Mouse (Mus musculus): Measurements from ENCODE around the gene Nceh1. TPM values are rescaled to one million over a fixed set of nuclear protein-coding genes. Genes with fewer than 3 reads are reported as not detected.

Gene Nceh1
- total and polyA plus RNA-seq, 3 experiments: 17.2 to 45.1 (median 25.7) TPM

DNA sequence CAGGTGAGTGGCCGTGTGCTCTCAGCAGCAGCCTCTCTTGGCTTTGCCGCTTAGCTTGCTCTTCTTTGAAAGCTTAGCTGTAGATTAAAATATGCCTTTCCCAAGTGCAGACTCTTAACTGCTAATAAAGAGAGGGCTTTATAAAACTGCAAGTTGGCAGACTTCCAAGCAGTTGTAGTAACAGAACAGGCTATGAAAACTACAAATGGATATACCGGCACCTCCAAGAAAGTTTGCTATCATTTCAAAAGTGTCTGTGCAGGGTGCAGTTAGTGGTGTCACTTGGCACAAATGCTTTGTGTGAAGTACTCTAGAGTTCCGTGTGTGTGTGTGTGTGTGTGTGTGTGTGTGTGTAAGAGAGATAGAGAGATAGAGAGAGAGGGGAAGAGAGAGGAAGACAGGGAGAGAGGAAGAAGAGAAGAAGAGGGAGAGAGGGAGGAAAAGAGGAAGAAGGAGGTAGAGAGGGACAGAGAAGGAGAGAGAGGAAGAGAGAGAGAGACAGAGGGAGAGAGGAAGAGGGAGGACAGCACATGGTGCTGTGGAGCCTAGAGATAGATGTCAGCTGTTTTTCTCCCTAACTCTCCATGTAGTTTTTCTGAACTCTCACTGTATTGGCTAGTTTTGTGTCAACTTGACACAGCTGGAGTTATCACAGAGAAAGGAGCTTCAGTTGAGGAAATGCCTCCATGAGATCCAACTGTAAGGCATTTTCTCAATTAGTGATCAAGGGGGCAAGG lies 134.7 kb downstream of the Nceh1 start:
- Histone ChIP-seq H3K36me3 (replicated peaks) (peaks cover 5% of the 10 kb centered on the region), H3K27me3 (ENCODE audit: insufficient read depth, low read length) (no peaks in the 10 kb centered on the region), H3K9me3 (replicated peaks) (no peaks in the 10 kb centered on the region), H3K4me3 (ENCODE audit: low read depth, low read length) (peak overlapping the region; percentile 75), H3K4me1 (ENCODE audit: insufficient read depth, low read depth, low read length) (peaks cover 55% of the 10 kb centered on the region)
- ATAC-seq (ENCODE audit: extremely low read depth, insufficient number of reproducible peaks, low FRiP score, poor library complexity, severe bottlenecking) (peak; percentile 22; the same call in 1 of the 2 replicates), DNase-seq (ENCODE audit: low spot score) (no peak)
- no peak for TF ChIP-seq POLR2AphosphoS5 (IDR thresholded peaks at IDR 0.05; ENCODE audit: insufficient replicate concordance, low read depth, low read length)
- no peak for TF ChIP-seq GATA2 (IDR thresholded peaks at IDR 0.05; ENCODE audit: borderline replicate concordance, low read depth, low read length)
- TF ChIP-seq GATA1 (IDR thresholded peaks at IDR 0.05; ENCODE audit: borderline replicate concordance, low read length): no peak
- no peak for TF ChIP-seq TAL1 (conservative IDR thresholded peaks at IDR 0.05; ENCODE audit: low read depth, low read length)

DNA sequence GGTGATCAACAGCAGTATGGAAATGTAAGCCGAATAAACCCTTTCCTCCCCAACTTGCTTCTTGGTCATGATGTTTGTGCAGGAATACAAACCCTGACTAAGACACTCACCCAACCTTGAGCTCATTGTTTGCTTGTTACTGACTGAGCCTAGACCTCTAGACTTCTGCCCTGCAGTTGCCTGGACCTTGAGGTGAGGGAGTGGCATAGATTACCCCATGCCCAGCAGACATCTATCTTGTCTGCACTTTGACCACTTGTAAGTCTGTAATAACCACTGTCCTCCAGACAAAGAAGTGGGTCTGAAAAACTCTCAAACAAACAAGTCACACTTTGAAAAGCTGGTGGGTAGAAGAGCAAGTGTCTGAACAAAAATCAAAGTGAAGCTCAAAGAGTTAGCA lies 136.9 kb downstream of the Nceh1 start:
- no peak for TF ChIP-seq GATA2 (IDR thresholded peaks at IDR 0.05; ENCODE audit: borderline replicate concordance, low read depth, low read length)
- TF ChIP-seq POLR2AphosphoS5 (IDR thresholded peaks at IDR 0.05; ENCODE audit: insufficient replicate concordance, low read depth, low read length): no peak
- TF ChIP-seq TAL1 (conservative IDR thresholded peaks at IDR 0.05; ENCODE audit: low read depth, low read length): no peak
- no peak for TF ChIP-seq CTCF (IDR thresholded peaks at IDR 0.05; ENCODE audit: low read depth, low read length)
- no peak for TF ChIP-seq GATA1 (IDR thresholded peaks at IDR 0.05; ENCODE audit: borderline replicate concordance, low read length)
- Histone ChIP-seq H3K4me3 (ENCODE audit: low read depth, low read length) (no peak overlapping the region), H3K27me3 (ENCODE audit: insufficient read depth, low read length) (no peaks in the 10 kb centered on the region), H3K9me3 (replicated peaks) (no peaks in the 10 kb centered on the region), H3K36me3 (replicated peaks) (peaks cover 15% of the 10 kb centered on the region), H3K4me1 (ENCODE audit: insufficient read depth, low read depth, low read length) (peaks cover 55% of the 10 kb centered on the region)
- no peak for ATAC-seq (ENCODE audit: extremely low read depth, insufficient number of reproducible peaks, low FRiP score, poor library complexity, severe bottlenecking)
- no peak for DNase-seq (ENCODE audit: low spot score)

DNA sequence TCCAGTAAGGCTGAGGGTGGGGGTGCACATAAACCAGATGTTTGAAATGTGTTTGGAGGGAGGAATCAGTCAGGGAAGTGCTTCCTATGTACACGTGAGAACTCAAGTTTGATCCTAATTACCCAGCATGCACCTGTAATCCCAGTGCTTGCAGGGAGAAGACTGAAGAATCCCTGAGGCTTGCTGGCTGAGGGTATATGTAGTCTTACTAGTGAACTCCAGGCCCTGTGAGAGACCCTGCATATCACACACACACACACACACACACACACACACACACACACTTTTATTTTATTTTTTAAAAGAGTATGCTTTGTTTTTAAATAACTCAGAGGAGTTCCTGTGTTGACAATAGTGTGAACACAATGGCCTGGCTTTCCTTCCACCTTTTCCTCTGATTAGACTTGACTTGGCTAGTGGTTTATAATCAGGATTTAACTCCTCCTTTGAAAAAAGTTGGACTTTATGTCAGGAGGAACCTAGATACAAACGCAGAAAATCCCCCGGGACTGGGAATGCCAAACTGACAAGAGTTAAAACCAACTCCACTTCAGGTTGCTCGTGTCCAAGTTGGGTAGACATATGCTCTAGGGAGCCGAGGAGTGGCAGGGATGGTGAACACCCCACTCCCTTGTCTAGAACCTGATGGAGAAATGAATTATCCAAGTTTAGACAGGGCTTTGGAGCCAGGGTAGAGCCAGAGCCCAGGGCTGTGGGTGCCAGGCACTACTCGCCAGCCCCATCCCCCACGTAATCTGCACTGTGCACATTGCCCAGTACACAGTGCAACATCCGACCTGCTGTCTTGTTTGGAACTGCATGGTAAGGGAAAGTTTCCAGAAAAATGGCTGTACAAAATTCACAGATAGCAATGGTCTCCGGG lies 138.1 kb downstream of the Nceh1 start:
- no peak for DNase-seq (ENCODE audit: low spot score)
- TF ChIP-seq GATA1 (IDR thresholded peaks at IDR 0.05; ENCODE audit: borderline replicate concordance, low read length) (no peak), POLR2AphosphoS5 (IDR thresholded peaks at IDR 0.05; ENCODE audit: insufficient replicate concordance, low read depth, low read length) (no peak), CTCF (IDR thresholded peaks at IDR 0.05; ENCODE audit: low read depth, low read length) (no peak), TAL1 (conservative IDR thresholded peaks at IDR 0.05; ENCODE audit: low read depth, low read length) (no peak), GATA2 (IDR thresholded peaks at IDR 0.05; ENCODE audit: borderline replicate concordance, low read depth, low read length) (no peak)
- Histone ChIP-seq H3K9me3 (replicated peaks) (no peaks in the 10 kb centered on the region), H3K36me3 (replicated peaks) (peaks cover 25% of the 10 kb centered on the region), H3K4me1 (ENCODE audit: insufficient read depth, low read depth, low read length) (peaks cover 49% of the 10 kb centered on the region), H3K27me3 (ENCODE audit: insufficient read depth, low read length) (no peaks in the 10 kb centered on the region), H3K4me3 (ENCODE audit: low read depth, low read length) (peak overlapping the region; percentile 0; the same call in 1 of the 2 replicates)
- no peak for ATAC-seq (ENCODE audit: extremely low read depth, insufficient number of reproducible peaks, low FRiP score, poor library complexity, severe bottlenecking)

DNA sequence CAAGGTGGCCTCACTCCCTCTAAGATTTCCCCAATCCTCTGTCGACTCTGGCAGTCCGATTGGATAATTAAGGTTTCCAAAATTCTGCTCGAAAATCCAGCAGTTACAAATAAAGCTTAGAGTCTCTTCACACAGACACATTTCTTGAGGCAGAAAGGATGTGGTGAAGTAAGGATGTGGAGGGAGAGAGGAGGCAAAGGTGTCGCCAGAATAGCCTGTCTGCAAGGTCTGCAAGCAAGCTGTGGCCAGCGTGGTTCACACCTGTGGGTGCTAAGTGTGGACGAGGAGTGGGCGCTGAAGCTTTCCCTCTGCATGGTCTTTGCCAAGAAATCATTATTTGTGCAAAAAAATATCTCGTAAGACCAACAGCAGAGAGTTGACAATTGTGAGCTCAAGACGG lies 139.8 kb downstream of the Nceh1 start:
- H3K36me3 ChIP-seq (replicated peaks): peaks cover 34% of the 10 kb centered on the region
- DNase-seq (ENCODE audit: low spot score) (no peak), ATAC-seq (ENCODE audit: extremely low read depth, insufficient number of reproducible peaks, low FRiP score, poor library complexity, severe bottlenecking) (no peak)
- H3K27me3 ChIP-seq (ENCODE audit: insufficient read depth, low read length): no peaks in the 10 kb centered on the region
- peaks cover 31% of the 10 kb centered on the region for H3K4me1 ChIP-seq (ENCODE audit: insufficient read depth, low read depth, low read length)
- TF ChIP-seq POLR2AphosphoS5 (IDR thresholded peaks at IDR 0.05; ENCODE audit: insufficient replicate concordance, low read depth, low read length) (no peak), GATA1 (IDR thresholded peaks at IDR 0.05; ENCODE audit: borderline replicate concordance, low read length) (no peak), CTCF (IDR thresholded peaks at IDR 0.05; ENCODE audit: low read depth, low read length) (no peak), GATA2 (IDR thresholded peaks at IDR 0.05; ENCODE audit: borderline replicate concordance, low read depth, low read length) (no peak), TAL1 (conservative IDR thresholded peaks at IDR 0.05; ENCODE audit: low read depth, low read length) (no peak)
- H3K4me3 ChIP-seq (ENCODE audit: low read depth, low read length): no peak overlapping the region
- H3K9me3 ChIP-seq (replicated peaks): no peaks in the 10 kb centered on the region

DNA sequence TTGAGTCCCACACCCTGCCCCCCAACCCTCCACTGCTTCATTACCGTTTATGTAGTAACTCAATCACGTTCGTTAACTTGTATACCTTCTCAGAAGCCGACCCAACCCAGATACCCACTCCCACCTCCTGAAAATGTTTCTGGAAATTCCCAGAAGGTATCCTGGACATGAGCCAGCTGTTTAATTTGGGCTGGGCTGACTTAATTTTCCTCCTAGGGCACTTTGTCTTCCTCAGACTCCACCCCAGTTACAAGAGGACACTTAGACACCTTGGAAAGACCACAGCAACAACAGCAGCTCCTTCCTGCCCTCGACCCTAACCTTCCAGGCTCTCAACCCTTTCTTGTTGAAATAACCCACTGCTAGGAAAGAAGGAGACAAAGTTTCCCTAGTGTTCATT lies 140.8 kb downstream of the Nceh1 start:
- Histone ChIP-seq H3K27me3 (ENCODE audit: insufficient read depth, low read length) (no peaks in the 10 kb centered on the region), H3K36me3 (replicated peaks) (peaks cover 43% of the 10 kb centered on the region), H3K9me3 (replicated peaks) (no peaks in the 10 kb centered on the region), H3K4me3 (ENCODE audit: low read depth, low read length) (no peak overlapping the region), H3K4me1 (ENCODE audit: insufficient read depth, low read depth, low read length) (peaks cover 30% of the 10 kb centered on the region)
- DNase-seq (ENCODE audit: low spot score) (no peak), ATAC-seq (ENCODE audit: extremely low read depth, insufficient number of reproducible peaks, low FRiP score, poor library complexity, severe bottlenecking) (no peak)
- TF ChIP-seq GATA2 (IDR thresholded peaks at IDR 0.05; ENCODE audit: borderline replicate concordance, low read depth, low read length): no peak
- TF ChIP-seq POLR2AphosphoS5 (IDR thresholded peaks at IDR 0.05; ENCODE audit: insufficient replicate concordance, low read depth, low read length): no peak
- TF ChIP-seq GATA1 (IDR thresholded peaks at IDR 0.05; ENCODE audit: borderline replicate concordance, low read length): no peak
- TF ChIP-seq TAL1 (conservative IDR thresholded peaks at IDR 0.05; ENCODE audit: low read depth, low read length): no peak
- TF ChIP-seq CTCF (IDR thresholded peaks at IDR 0.05; ENCODE audit: low read depth, low read length): no peak

DNA sequence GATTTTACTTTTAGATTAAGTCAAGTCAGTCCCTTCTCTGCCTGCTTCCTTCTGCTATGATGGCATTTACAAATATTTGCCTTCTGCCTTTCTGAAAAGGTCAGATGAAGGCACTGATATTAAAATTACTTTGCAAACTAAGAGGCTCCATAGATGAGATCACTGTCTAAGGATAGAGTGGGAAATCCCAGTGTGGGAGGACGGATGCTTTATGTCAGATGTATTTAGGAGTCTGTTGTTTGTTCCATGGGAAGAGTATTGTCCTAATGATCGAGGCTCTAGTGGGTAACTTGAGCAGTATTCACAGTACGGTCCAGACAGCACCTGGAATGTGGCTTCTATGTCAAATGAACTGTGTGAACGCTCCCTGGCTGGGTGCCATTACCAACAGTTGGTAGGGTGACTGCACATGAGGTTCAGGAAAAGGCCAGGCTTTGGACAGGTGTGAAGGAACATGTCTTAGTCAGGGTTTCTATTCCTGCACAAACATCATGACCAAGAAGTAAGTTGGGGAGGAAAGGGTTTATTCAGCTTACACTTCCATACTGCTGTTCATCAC lies 143.9 kb downstream of the Nceh1 start:
- DNase-seq (ENCODE audit: low spot score) (no peak), ATAC-seq (ENCODE audit: extremely low read depth, insufficient number of reproducible peaks, low FRiP score, poor library complexity, severe bottlenecking) (no peak)
- TF ChIP-seq GATA2 (IDR thresholded peaks at IDR 0.05; ENCODE audit: borderline replicate concordance, low read depth, low read length) (no peak), POLR2AphosphoS5 (IDR thresholded peaks at IDR 0.05; ENCODE audit: insufficient replicate concordance, low read depth, low read length) (no peak), TAL1 (conservative IDR thresholded peaks at IDR 0.05; ENCODE audit: low read depth, low read length) (no peak), GATA1 (IDR thresholded peaks at IDR 0.05; ENCODE audit: borderline replicate concordance, low read length) (no peak), CTCF (IDR thresholded peaks at IDR 0.05; ENCODE audit: low read depth, low read length) (no peak)
- Histone ChIP-seq H3K4me1 (ENCODE audit: insufficient read depth, low read depth, low read length) (peaks cover 12% of the 10 kb centered on the region), H3K9me3 (replicated peaks) (no peaks in the 10 kb centered on the region), H3K4me3 (ENCODE audit: low read depth, low read length) (no peak overlapping the region), H3K36me3 (replicated peaks) (peaks cover 54% of the 10 kb centered on the region), H3K27me3 (ENCODE audit: insufficient read depth, low read length) (no peaks in the 10 kb centered on the region)

All from G1E (cell line).